11 mouse cellular contexts compared by ENCODE assay signal in genomic region chr3:144124353-144124752, GRCm38 (mm10).
DNase-seq lines count a peak whose midpoint lies in the region; ATAC-seq lines count a peak whose summit lies in the region.
"Had no signal": no experiment of that assay in that cellular context is flagged by ENCODE, and none has a peak within 500 bp of the region (broad histone marks: within the 10 kb centered on the region; RNA-seq: fewer than 3 reads in every experiment).

No protein-coding gene starts in this region.

- H3K4me1 ChIP-seq in heart, embryonic 10.5 days = no peaks in the 10 kb centered on the region
- H3K4me1 ChIP-seq in forebrain, embryonic 15.5 days = peaks cover 8% of the 10 kb centered on the region; the same call in 1 of the 2 replicates
- H3K4me1 ChIP-seq in limb, embryonic 10.5 days = 0 out of 2 replicates have a peak, but pooled peaks cover 5% of the 10 kb centered on the region
- H3K4me1 ChIP-seq: embryonic facial prominence, embryonic 15.5 days; megakaryocyte, embryonic 14.5 days had no signal

- peak; percentile 38 for DNase-seq in heart, embryonic 10.5 days (ENCODE audit: low spot score)
- no peak for DNase-seq in heart, adult 9 months (ENCODE audit: low spot score in 2 of 2)
- DNase-seq in right cerebral cortex, postnatal 14 days = peak; percentile 28
- DNase-seq in right cerebral cortex, postnatal 36 days (ENCODE audit: low spot score in 2 of 2) = no peak
- DNase-seq in ovary, postnatal 10 days (ENCODE audit: low spot score) = no peak
- no peak for DNase-seq in limb, embryonic 10.5 days (ENCODE audit: low spot score)
- DNase-seq in testis, postnatal 10 days (ENCODE audit: low spot score) = no peak
- DNase-seq: liver had no signal

- H3K9ac ChIP-seq in forebrain, embryonic 15.5 days (replicated peaks) = no peak overlapping the region
- H3K9ac ChIP-seq: embryonic facial prominence, embryonic 15.5 days had no signal

- WGBS in heart, embryonic 10.5 days = 83% methylated on average over 4 of the region's 4 CpGs
- 21% methylated on average over 4 of the region's 4 CpGs for WGBS in forebrain, embryonic 15.5 days
- WGBS in limb, embryonic 10.5 days = 83% methylated on average over 4 of the region's 4 CpGs

- ATAC-seq in forebrain, embryonic 15.5 days (replicated peaks) = peak; percentile 93

- no peaks in the 10 kb centered on the region for H3K9me3 ChIP-seq in heart, embryonic 10.5 days
- H3K9me3 ChIP-seq in forebrain, embryonic 15.5 days = no peaks in the 10 kb centered on the region
- H3K9me3 ChIP-seq in limb, embryonic 10.5 days (replicated peaks) = no peaks in the 10 kb centered on the region
- H3K9me3 ChIP-seq: embryonic facial prominence, embryonic 15.5 days; megakaryocyte, embryonic 14.5 days had no signal

- H3K27ac ChIP-seq in heart, embryonic 10.5 days = no peak overlapping the region
- no peak overlapping the region for H3K27ac ChIP-seq in forebrain, embryonic 15.5 days (replicated peaks)
- no peak overlapping the region for H3K27ac ChIP-seq in limb, embryonic 10.5 days
- H3K27ac ChIP-seq: embryonic facial prominence, embryonic 15.5 days had no signal

- H3K4me3 ChIP-seq in heart, embryonic 10.5 days = no peak overlapping the region
- no peak overlapping the region for H3K4me3 ChIP-seq in forebrain, embryonic 15.5 days
- no peak overlapping the region for H3K4me3 ChIP-seq in limb, embryonic 10.5 days
- H3K4me3 ChIP-seq: embryonic facial prominence, embryonic 15.5 days; megakaryocyte, embryonic 14.5 days had no signal

- no peaks in the 10 kb centered on the region for H3K36me3 ChIP-seq in heart, embryonic 10.5 days
- H3K36me3 ChIP-seq in forebrain, embryonic 15.5 days = no peaks in the 10 kb centered on the region
- no peaks in the 10 kb centered on the region for H3K36me3 ChIP-seq in limb, embryonic 10.5 days
- H3K36me3 ChIP-seq: embryonic facial prominence, embryonic 15.5 days had no signal

- H3K4me2 ChIP-seq in forebrain, embryonic 15.5 days (replicated peaks) = no peak overlapping the region
- H3K4me2 ChIP-seq: embryonic facial prominence, embryonic 15.5 days had no signal

- no peaks in the 10 kb centered on the region for H3K27me3 ChIP-seq in heart, embryonic 10.5 days (ENCODE audit: insufficient read depth, poor library complexity, severe bottlenecking)
- no peaks in the 10 kb centered on the region for H3K27me3 ChIP-seq in forebrain, embryonic 15.5 days
- no peaks in the 10 kb centered on the region for H3K27me3 ChIP-seq in limb, embryonic 10.5 days (ENCODE audit: low read depth, poor library complexity, severe bottlenecking)
- H3K27me3 ChIP-seq: embryonic facial prominence, embryonic 15.5 days; megakaryocyte, embryonic 14.5 days had no signal

Comparison
In these comparisons a context has a peak if more than half of its experiments do, and no peak if none do; other contexts are left out.
1. DNase-seq: peak in heart, embryonic 10.5 days (single experiment) and right cerebral cortex, postnatal 14 days (single experiment); none in heart, adult 9 months (0 of 2), right cerebral cortex, postnatal 36 days (0 of 2), ovary, postnatal 10 days (single experiment), limb, embryonic 10.5 days (single experiment) and testis, postnatal 10 days (single experiment).